Mouse (Mus musculus): ENCODE results near the gene Atad2b.

DNA sequence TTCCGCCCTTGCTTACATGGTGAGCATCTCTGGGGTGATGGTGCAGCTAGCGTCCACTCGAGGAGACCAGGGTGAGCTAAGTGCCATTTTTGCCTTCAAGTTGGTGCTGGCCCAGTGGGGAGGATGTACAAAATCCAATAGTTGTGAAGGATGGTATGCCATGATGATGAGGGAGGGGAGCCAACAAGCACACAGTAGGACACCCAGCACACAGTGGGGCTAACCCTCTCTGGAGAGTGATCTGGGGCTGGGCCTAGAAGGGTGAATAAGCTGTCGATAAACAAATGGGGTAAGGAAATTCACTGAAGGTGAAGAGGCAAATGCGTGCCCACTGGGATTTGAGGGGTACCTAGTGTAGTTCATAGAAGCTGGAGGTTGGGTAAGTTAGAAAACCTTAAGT lies 167.6 kb downstream of the Atad2b start:
- TF ChIP-seq CTCF (IDR thresholded peaks at IDR 0.05; ENCODE audit: low read depth): no peak
- no peak for TF ChIP-seq EP300 (IDR thresholded peaks at IDR 0.05; ENCODE audit: low read depth)
